Mouse (Mus musculus): ENCODE data around the gene Olfr876. TPM values are rescaled to one million over a fixed set of nuclear protein-coding genes. Genes with fewer than 3 reads are reported as not detected.
"Not testable (repeated sequence)": the region's sequence is repeated elsewhere in the genome, so short reads cannot be mapped to it uniquely, and the experiment has no call there.

The Olfr876 gene
- not detected in 2 replicates for total RNA-seq (2014; fragmentation: Nextera tagmentation)
- total RNA-seq (2017) = 0.11 and 0.17 TPM in 2 replicates
- not detected in 2 replicates for polyA plus RNA-seq (2012)

DNA sequence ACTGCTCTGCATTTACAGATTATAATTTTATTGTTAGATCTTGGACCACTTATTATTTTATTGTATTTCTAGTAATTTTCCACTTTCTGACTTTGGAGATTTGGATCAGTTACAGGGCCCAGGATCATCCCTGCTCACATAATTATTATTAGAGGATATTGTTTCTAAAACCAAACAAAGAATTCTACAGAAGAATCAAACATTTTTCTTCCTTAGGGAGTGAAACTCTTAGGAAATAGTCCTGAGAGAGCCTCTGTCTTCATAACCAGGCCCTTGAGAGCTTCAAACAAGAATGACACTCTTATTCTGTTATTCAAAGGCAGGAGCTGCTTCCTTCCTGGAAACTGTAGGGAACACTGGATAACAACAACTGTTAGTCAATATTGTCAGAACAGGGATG is at the start of gene Olfr876:
Gene Olfr876 (plus strand): TSS at position 301 of the 400 bp plus-strand sequence.
- H3K36me3 ChIP-seq (replicated peaks) = no peaks in the 10 kb centered on the region

DNA sequence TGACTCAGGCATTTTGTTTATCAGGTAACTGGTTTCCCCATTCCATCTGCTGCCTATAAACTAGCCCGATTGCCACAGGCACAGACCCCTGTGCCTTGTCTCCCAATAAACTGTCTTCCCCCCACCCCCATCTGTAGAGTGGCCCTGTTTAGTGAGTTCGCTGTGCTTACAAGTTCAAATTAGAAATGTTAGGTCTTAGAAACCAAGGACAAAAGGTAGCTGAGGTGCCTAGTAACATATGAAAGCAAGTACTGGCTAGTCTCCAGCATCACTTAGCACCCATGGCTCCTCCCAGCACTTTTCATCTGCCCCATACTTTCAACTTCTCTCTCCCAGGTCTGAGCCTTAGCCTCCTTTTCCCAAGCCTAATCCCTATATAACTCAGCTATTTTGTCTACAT is 41.1 kb upstream of the Olfr876 start:
- TF ChIP-seq CTCF (IDR thresholded peaks at IDR 0.05; ENCODE audit: low read depth, low read length) (no peak), TAL1 (conservative IDR thresholded peaks at IDR 0.05; ENCODE audit: low read depth, low read length) (no peak), POLR2AphosphoS5 (IDR thresholded peaks at IDR 0.05; ENCODE audit: insufficient replicate concordance, low read depth, low read length) (no peak), GATA2 (IDR thresholded peaks at IDR 0.05; ENCODE audit: borderline replicate concordance, low read depth, low read length) (no peak), GATA1 (IDR thresholded peaks at IDR 0.05; ENCODE audit: borderline replicate concordance, low read length) (no peak)
- no peak for ATAC-seq (ENCODE audit: extremely low read depth, insufficient number of reproducible peaks, low FRiP score, poor library complexity, severe bottlenecking)
- no peaks in the 10 kb centered on the region for H3K36me3 ChIP-seq (replicated peaks)
- DNase-seq (ENCODE audit: low spot score) = no peak
- H3K9me3 ChIP-seq (replicated peaks) = no peaks in the 10 kb centered on the region
- no peaks in the 10 kb centered on the region for H3K27me3 ChIP-seq (ENCODE audit: insufficient read depth, low read length)
- H3K4me3 ChIP-seq (ENCODE audit: low read depth, low read length) = no peak overlapping the region
- H3K4me1 ChIP-seq (ENCODE audit: insufficient read depth, low read depth, low read length) = no peaks in the 10 kb centered on the region

More for the DNA sequence above, at the start of gene Olfr876:
- Histone ChIP-seq H3K4me3 (ENCODE audit: low read depth, low read length) (no peak within 1 kb of the TSS), H3K9me3 (replicated peaks) (no peaks in the 10 kb centered on the region), H3K27me3 (ENCODE audit: insufficient read depth, low read length) (no peaks in the 10 kb centered on the region), H3K4me1 (ENCODE audit: insufficient read depth, low read depth, low read length) (no peaks in the 10 kb centered on the region)
- ATAC-seq (ENCODE audit: extremely low read depth, insufficient number of reproducible peaks, low FRiP score, poor library complexity, severe bottlenecking) (no peak), DNase-seq (ENCODE audit: low spot score) (no peak)
- no peak for TF ChIP-seq GATA2 (IDR thresholded peaks at IDR 0.05; ENCODE audit: borderline replicate concordance, low read depth, low read length)
- no peak for TF ChIP-seq TAL1 (conservative IDR thresholded peaks at IDR 0.05; ENCODE audit: low read depth, low read length)
- no peak for TF ChIP-seq GATA1 (IDR thresholded peaks at IDR 0.05; ENCODE audit: borderline replicate concordance, low read length)

DNA sequence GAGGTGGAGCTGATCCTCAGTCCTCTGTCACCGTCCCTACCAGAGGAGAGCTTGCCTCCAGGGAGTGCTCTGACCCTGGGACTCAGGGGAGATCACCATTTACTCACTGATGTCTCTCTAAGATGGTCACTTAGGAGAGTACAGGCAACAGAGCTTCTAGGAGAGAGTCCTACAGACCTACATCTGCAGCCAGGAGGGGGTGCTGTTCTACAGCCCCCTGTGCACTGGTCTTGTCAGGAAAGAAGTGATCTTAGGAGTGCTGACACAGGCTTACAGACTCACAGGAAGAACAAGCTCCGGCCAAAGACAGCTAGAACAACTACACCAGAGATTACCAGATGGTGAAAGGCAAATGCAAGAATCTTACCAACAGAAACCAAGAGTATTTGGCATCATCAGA is 40.3 kb upstream of the Olfr876 start:
- Histone ChIP-seq H3K4me3 (ENCODE audit: low read depth, low read length) (no peak overlapping the region), H3K27me3 (ENCODE audit: insufficient read depth, low read length) (no peaks in the 10 kb centered on the region), H3K4me1 (ENCODE audit: insufficient read depth, low read depth, low read length) (no peaks in the 10 kb centered on the region), H3K9me3 (replicated peaks) (no peaks in the 10 kb centered on the region), H3K36me3 (replicated peaks) (no peaks in the 10 kb centered on the region)
- TF ChIP-seq GATA1 (IDR thresholded peaks at IDR 0.05; ENCODE audit: borderline replicate concordance, low read length) = no peak
- DNase-seq (ENCODE audit: low spot score) (no peak), ATAC-seq (ENCODE audit: extremely low read depth, insufficient number of reproducible peaks, low FRiP score, poor library complexity, severe bottlenecking) (no peak)

DNA sequence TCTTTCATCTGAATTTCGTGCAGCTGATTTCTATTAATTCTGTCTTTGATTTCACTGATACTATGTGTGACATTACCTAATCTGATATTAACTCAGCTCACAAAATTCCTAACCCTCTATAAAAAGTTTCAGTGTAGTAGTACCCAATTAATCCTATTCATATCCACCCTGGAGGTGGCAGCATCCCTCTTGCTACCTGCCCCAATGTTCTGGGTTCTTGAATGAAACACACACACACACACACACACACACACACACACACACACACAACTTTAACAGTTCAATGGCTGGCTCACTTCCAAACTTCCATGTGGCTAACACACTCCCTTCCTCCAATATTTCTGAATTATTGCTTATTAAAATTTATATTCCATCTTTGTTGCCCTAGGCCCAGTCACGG is 32.2 kb upstream of the Olfr876 start:
- TF ChIP-seq POLR2AphosphoS5 (IDR thresholded peaks at IDR 0.05; ENCODE audit: insufficient replicate concordance, low read depth, low read length) = no peak
- TF ChIP-seq TAL1 (conservative IDR thresholded peaks at IDR 0.05; ENCODE audit: low read depth, low read length) = no peak
- no peak for TF ChIP-seq GATA2 (IDR thresholded peaks at IDR 0.05; ENCODE audit: borderline replicate concordance, low read depth, low read length)
- TF ChIP-seq GATA1 (IDR thresholded peaks at IDR 0.05; ENCODE audit: borderline replicate concordance, low read length) = no peak
- no peak for TF ChIP-seq CTCF (IDR thresholded peaks at IDR 0.05; ENCODE audit: low read depth, low read length)
- no peaks in the 10 kb centered on the region; the same call in 1 of the 2 replicates for H3K27me3 ChIP-seq (ENCODE audit: insufficient read depth, low read length)
- no peaks in the 10 kb centered on the region for H3K4me1 ChIP-seq (ENCODE audit: insufficient read depth, low read depth, low read length)
- H3K36me3 ChIP-seq (replicated peaks) = no peaks in the 10 kb centered on the region
- DNase-seq (ENCODE audit: low spot score) (no peak), ATAC-seq (ENCODE audit: extremely low read depth, insufficient number of reproducible peaks, low FRiP score, poor library complexity, severe bottlenecking) (no peak)
- no peak overlapping the region for H3K4me3 ChIP-seq (ENCODE audit: low read depth, low read length)
- H3K9me3 ChIP-seq (replicated peaks) = no peaks in the 10 kb centered on the region

DNA sequence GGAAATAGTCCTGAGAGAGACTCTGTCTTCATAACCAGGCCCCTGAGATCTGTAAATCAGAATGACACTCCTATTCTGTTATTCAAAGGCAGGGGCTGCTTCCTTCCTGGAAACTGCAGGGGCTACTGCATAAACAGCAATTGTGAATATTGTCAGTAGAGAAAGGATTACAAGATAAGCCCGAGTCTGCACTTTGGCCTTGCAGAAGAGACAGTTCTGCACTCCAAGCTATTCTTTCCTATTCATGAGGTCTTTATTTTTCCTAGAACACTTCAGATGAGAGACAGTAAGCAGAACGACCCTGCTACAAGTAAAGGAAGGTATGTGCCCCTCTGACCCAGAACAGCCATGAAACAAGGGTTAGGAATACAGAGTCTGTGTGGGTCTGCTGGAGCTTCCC is 31.1 kb upstream of the Olfr876 start, which contains the start of gene Olfr875:
Gene Olfr875 (plus strand): TSS at position 99 of the 400 bp plus-strand sequence.
- ATAC-seq (ENCODE audit: extremely low read depth, insufficient number of reproducible peaks, low FRiP score, poor library complexity, severe bottlenecking) = no peak
- Histone ChIP-seq H3K4me3 (ENCODE audit: low read depth, low read length) (no peak within 1 kb of the TSS), H3K36me3 (replicated peaks) (no peaks in the 10 kb centered on the region), H3K9me3 (replicated peaks) (no peaks in the 10 kb centered on the region), H3K4me1 (ENCODE audit: insufficient read depth, low read depth, low read length) (no peaks in the 10 kb centered on the region), H3K27me3 (ENCODE audit: insufficient read depth, low read length) (no peaks in the 10 kb centered on the region; the same call in 1 of the 2 replicates)
- DNase-seq (ENCODE audit: low spot score) = no peak
- TF ChIP-seq POLR2AphosphoS5 (IDR thresholded peaks at IDR 0.05; ENCODE audit: insufficient replicate concordance, low read depth, low read length) = no peak
- TF ChIP-seq CTCF (IDR thresholded peaks at IDR 0.05; ENCODE audit: low read depth, low read length) = no peak
- TF ChIP-seq TAL1 (conservative IDR thresholded peaks at IDR 0.05; ENCODE audit: low read depth, low read length) = no peak
- no peak for TF ChIP-seq GATA2 (IDR thresholded peaks at IDR 0.05; ENCODE audit: borderline replicate concordance, low read depth, low read length)
- TF ChIP-seq GATA1 (IDR thresholded peaks at IDR 0.05; ENCODE audit: borderline replicate concordance, low read length) = no peak

DNA sequence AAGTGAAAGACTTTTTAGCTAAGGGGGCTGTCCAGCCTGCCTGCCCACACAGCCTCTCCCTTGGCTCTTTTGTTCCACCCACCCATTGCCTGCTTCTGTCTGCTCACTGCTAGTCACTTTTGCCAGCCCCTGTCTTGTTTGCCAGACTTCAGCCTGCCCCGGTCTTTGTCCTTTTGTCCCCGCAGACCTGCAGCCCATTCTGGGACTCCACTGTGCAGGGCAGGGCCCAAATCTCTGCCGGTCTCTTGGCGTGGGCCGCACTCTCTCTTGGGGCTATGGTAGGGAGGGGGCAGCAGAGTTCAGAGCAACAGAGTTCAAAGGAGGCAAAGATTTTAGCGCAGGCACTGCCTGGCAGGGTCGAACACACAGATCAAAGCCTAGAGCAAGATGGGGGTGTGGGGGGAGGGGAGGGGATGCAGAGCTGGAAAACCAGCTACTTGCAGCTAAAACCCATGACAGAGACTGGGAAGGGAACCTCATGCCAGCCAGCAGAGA is 20.0 kb upstream of the Olfr876 start:
- Histone ChIP-seq H3K27me3 (ENCODE audit: insufficient read depth, low read length) (no peaks in the 10 kb centered on the region), H3K4me3 (ENCODE audit: low read depth, low read length) (no peak overlapping the region), H3K4me1 (ENCODE audit: insufficient read depth, low read depth, low read length) (no peaks in the 10 kb centered on the region), H3K36me3 (replicated peaks) (no peaks in the 10 kb centered on the region), H3K9me3 (replicated peaks) (no peaks in the 10 kb centered on the region)
- no peak for DNase-seq (ENCODE audit: low spot score)
- TF ChIP-seq POLR2AphosphoS5 (IDR thresholded peaks at IDR 0.05; ENCODE audit: insufficient replicate concordance, low read depth, low read length) (no peak), CTCF (IDR thresholded peaks at IDR 0.05; ENCODE audit: low read depth, low read length) (no peak), GATA1 (IDR thresholded peaks at IDR 0.05; ENCODE audit: borderline replicate concordance, low read length) (no peak), TAL1 (conservative IDR thresholded peaks at IDR 0.05; ENCODE audit: low read depth, low read length) (no peak), GATA2 (IDR thresholded peaks at IDR 0.05; ENCODE audit: borderline replicate concordance, low read depth, low read length) (no peak)
- ATAC-seq (ENCODE audit: extremely low read depth, insufficient number of reproducible peaks, low FRiP score, poor library complexity, severe bottlenecking) = no peak

DNA sequence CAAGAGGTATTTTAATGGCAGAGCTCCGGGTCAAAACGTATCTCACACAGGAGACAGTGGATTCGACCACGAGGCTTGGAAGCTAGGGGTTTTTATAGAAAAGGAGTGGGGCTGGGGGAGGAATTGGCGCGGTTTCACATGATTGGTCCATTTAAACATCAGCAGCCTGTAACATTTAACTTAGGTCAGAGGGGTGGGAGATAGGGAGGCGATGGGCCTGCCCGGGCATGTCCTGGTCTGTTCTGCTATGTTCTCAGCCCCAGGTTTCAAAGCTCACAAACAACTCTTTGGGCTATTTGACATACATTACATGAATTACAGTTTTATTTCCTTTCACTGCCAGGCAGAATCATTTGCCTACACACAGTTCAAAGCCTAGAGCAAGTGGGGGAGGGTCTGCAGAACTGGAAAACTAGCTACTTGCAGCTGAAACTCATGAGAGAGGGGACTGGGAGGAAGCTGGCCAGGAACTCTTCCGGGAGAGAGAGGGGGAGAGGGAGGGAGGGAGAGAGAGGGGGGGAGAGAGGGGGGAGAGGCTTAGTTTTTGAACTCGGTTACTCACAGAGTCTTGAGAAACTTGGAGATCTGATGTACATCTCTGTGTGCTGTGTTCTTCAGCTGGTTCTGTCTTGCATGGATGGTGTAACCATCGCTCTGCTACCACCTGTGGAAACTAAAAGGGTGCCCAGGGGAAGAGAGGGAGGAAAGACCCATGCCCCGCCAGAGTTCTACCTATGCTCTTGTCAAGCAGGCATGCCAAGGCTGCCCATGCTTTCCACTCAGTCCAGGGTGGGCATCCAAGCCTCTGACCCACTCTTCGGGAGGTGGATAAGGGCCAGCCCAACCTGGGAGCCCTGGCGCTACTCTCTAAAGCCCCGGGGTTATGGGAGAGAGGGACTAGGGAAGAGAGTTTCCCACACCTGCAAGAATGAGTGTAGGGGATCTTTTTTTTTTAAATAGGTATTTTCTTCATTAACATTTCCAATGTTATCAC is 19.1 kb upstream of the Olfr876 start:
- not testable (repeated sequence) for ATAC-seq (ENCODE audit: extremely low read depth, insufficient number of reproducible peaks, low FRiP score, poor library complexity, severe bottlenecking)

More for the DNA sequence above, 19.1 kb upstream of the Olfr876 start:
- not testable (repeated sequence) for DNase-seq (ENCODE audit: low spot score); H3K27me3 ChIP-seq (ENCODE audit: insufficient read depth, low read length); H3K36me3 ChIP-seq (replicated peaks); H3K4me3 ChIP-seq (ENCODE audit: low read depth, low read length); H3K9me3 ChIP-seq (replicated peaks); H3K4me1 ChIP-seq (ENCODE audit: insufficient read depth, low read depth, low read length)

Measured in G1E (cell line).